Mouse (Mus musculus): ENCODE measurements around the gene Rora. TPM values are rescaled to one million over a fixed set of nuclear protein-coding genes. Genes with fewer than 3 reads are reported as not detected.

The Rora gene
- polyA plus RNA-seq, 1 experiment, result not detected

GRCm38 (mm10) chr9:68716961-68717360, 63.4 kb downstream of the Rora start:
- TF ChIP-seq GATA1 (IDR thresholded peaks at IDR 0.05; ENCODE audit: low read length), result no peak

- no peak for TF ChIP-seq GATA1 (IDR thresholded peaks at IDR 0.05; ENCODE audit: low read length)
Observed at GRCm38 (mm10) chr9:68718427-68718826, 64.8 kb downstream of the Rora start.

- no peak for TF ChIP-seq GATA1 (IDR thresholded peaks at IDR 0.05; ENCODE audit: low read length)
Observed at GRCm38 (mm10) chr9:68719286-68719685, 65.7 kb downstream of the Rora start.

GRCm38 (mm10) chr9:68724636-68725285, 71.2 kb downstream of the Rora start:
- no peak for TF ChIP-seq GATA1 (IDR thresholded peaks at IDR 0.05; ENCODE audit: low read length)

GRCm38 (mm10) chr9:68727166-68727855, 73.7 kb downstream of the Rora start:
- no peak for TF ChIP-seq GATA1 (IDR thresholded peaks at IDR 0.05; ENCODE audit: low read length)

- TF ChIP-seq GATA1 (IDR thresholded peaks at IDR 0.05; ENCODE audit: low read length), result no peak
Observed at GRCm38 (mm10) chr9:68731438-68731837, 77.9 kb downstream of the Rora start.

- TF ChIP-seq GATA1 (IDR thresholded peaks at IDR 0.05; ENCODE audit: low read length), result no peak
Observed at GRCm38 (mm10) chr9:68732929-68733328, 79.3 kb downstream of the Rora start.

GRCm38 (mm10) chr9:68735886-68736285, 82.3 kb downstream of the Rora start:
- no peak for TF ChIP-seq GATA1 (IDR thresholded peaks at IDR 0.05; ENCODE audit: low read length)

GRCm38 (mm10) chr9:68737197-68737736, 83.7 kb downstream of the Rora start:
- TF ChIP-seq GATA1 (IDR thresholded peaks at IDR 0.05; ENCODE audit: low read length), result no peak

GRCm38 (mm10) chr9:68745931-68746646, 92.5 kb downstream of the Rora start:
- TF ChIP-seq GATA1 (IDR thresholded peaks at IDR 0.05; ENCODE audit: low read length), result no peak

GRCm38 (mm10) chr9:68756976-68757375, 103.4 kb downstream of the Rora start:
- TF ChIP-seq GATA1 (IDR thresholded peaks at IDR 0.05; ENCODE audit: low read length), result no peak

GRCm38 (mm10) chr9:68759324-68759723, 105.7 kb downstream of the Rora start:
- TF ChIP-seq GATA1 (IDR thresholded peaks at IDR 0.05; ENCODE audit: low read length), result no peak

- no peak for TF ChIP-seq GATA1 (IDR thresholded peaks at IDR 0.05; ENCODE audit: low read length)
Observed at GRCm38 (mm10) chr9:68760329-68760728, 106.7 kb downstream of the Rora start.

- no peak for TF ChIP-seq GATA1 (IDR thresholded peaks at IDR 0.05; ENCODE audit: low read length)
Observed at GRCm38 (mm10) chr9:68760876-68761275, 107.3 kb downstream of the Rora start.

- no peak for TF ChIP-seq GATA1 (IDR thresholded peaks at IDR 0.05; ENCODE audit: low read length)
Observed at GRCm38 (mm10) chr9:68761672-68762071, 108.1 kb downstream of the Rora start.

GRCm38 (mm10) chr9:68765595-68765994, 112.0 kb downstream of the Rora start:
- TF ChIP-seq GATA1 (IDR thresholded peaks at IDR 0.05; ENCODE audit: low read length), result no peak

All from G1E-ER4 (cell line).